ENCODE assay signal across 9 mouse cellular contexts in the genomic region with DNA sequence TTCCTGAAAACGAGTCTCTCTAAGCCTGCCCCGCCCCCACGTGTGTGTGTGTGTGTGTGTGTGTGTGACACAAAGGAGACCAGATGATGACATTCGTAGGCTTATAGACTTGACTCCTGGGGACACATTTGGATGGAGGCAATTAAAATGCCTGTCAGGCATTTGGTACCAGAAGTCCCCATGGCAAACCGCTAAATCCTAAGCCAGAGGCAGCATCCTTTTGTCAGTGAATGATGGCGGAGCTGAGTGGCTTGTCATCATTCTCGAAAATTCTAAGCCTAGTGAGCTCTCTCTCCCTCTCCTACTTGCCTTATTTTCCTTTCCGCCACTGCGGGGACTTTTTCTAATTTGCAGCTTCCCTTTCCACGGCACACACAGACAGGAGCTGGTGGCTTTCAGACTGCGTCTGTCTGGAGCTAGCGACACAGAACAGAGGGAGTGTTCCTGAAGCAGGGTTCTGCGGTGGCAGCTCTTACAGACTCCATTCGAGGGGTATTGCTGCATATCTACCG.
DNase-seq lines count a peak whose midpoint lies in the region; ATAC-seq and TF ChIP-seq lines count a peak whose summit lies in the region.
"Had no signal": no experiment of that assay in that cellular context is flagged by ENCODE, and none has a peak within 500 bp of the region (broad histone marks: within the 10 kb centered on the region; RNA-seq: fewer than 3 reads in every experiment).

No protein-coding gene starts in this region.

- no peak for TF ChIP-seq CTCF in kidney, postnatal 0 days (IDR thresholded peaks at IDR 0.05; ENCODE audit: low read depth)
- TF ChIP-seq CTCF in thymus, adult 2 months (IDR thresholded peaks at IDR 0.05; ENCODE audit: borderline replicate concordance, control insufficient read depth, extremely low read depth, insufficient read depth, low read length, poor library complexity), result no peak
- no peak for TF ChIP-seq CTCF in intestine, postnatal 0 days (IDR thresholded peaks at IDR 0.05; ENCODE audit: low read depth)

- no peak overlapping the region for H3K27ac ChIP-seq in kidney, postnatal 0 days
- peak overlapping the region; percentile 70 for H3K27ac ChIP-seq in forebrain, embryonic 11.5 days (ENCODE audit: low read depth, low read length)
- H3K27ac ChIP-seq in midbrain, embryonic 13.5 days, result peak overlapping the region; percentile 99
- no peak overlapping the region for H3K27ac ChIP-seq in thymus, adult 2 months (ENCODE audit: control insufficient read depth, insufficient read depth, low read length)
- H3K27ac ChIP-seq in intestine, postnatal 0 days (ENCODE audit: low read depth, low read length), result no peak overlapping the region
- H3K27ac ChIP-seq: heart, embryonic 15.5 days had no signal

- no peaks in the 10 kb centered on the region for H3K27me3 ChIP-seq in kidney, postnatal 0 days (ENCODE audit: insufficient read depth, low read length)
- H3K27me3 ChIP-seq in forebrain, embryonic 11.5 days (ENCODE audit: control insufficient read depth, insufficient read depth, low read length), result no peaks in the 10 kb centered on the region
- H3K27me3 ChIP-seq in midbrain, embryonic 13.5 days, result no peaks in the 10 kb centered on the region
- no peaks in the 10 kb centered on the region for H3K27me3 ChIP-seq in thymus, adult 2 months (ENCODE audit: control insufficient read depth, insufficient read depth, low read length)
- no peaks in the 10 kb centered on the region for H3K27me3 ChIP-seq in intestine, postnatal 0 days (replicated peaks; ENCODE audit: control insufficient read depth, insufficient read depth, low read length)
- H3K27me3 ChIP-seq: heart, embryonic 15.5 days had no signal

- H3K9me3 ChIP-seq in kidney, postnatal 0 days (replicated peaks; ENCODE audit: low read length), result no peaks in the 10 kb centered on the region
- H3K9me3 ChIP-seq in forebrain, embryonic 11.5 days (ENCODE audit: control insufficient read depth, low read length), result no peaks in the 10 kb centered on the region
- no peaks in the 10 kb centered on the region for H3K9me3 ChIP-seq in midbrain, embryonic 13.5 days
- no peaks in the 10 kb centered on the region for H3K9me3 ChIP-seq in intestine, postnatal 0 days (ENCODE audit: control insufficient read depth)
- H3K9me3 ChIP-seq: heart, embryonic 15.5 days had no signal

- peak overlapping the region; percentile 2; the same call in 1 of the 2 replicates for H3K4me2 ChIP-seq in kidney, postnatal 0 days (ENCODE audit: low read length)
- peak overlapping the region; percentile 15 for H3K4me2 ChIP-seq in forebrain, embryonic 11.5 days (ENCODE audit: low read depth, low read length, severe bottlenecking)
- peak overlapping the region; percentile 55 for H3K4me2 ChIP-seq in midbrain, embryonic 13.5 days (replicated peaks)
- no peak overlapping the region for H3K4me2 ChIP-seq in intestine, postnatal 0 days (replicated peaks; ENCODE audit: low read depth)
- H3K4me2 ChIP-seq: heart, embryonic 15.5 days had no signal

- no peak overlapping the region for H3K9ac ChIP-seq in kidney, postnatal 0 days (ENCODE audit: low read depth, low read length)
- H3K9ac ChIP-seq in forebrain, embryonic 11.5 days (ENCODE audit: low read length), result peak overlapping the region; percentile 6; the same call in 1 of the 2 replicates
- H3K9ac ChIP-seq in midbrain, embryonic 13.5 days (replicated peaks), result peak overlapping the region; percentile 87
- no peak overlapping the region for H3K9ac ChIP-seq in intestine, postnatal 0 days (ENCODE audit: low read depth, low read length)
- H3K9ac ChIP-seq: heart, embryonic 15.5 days had no signal

- H3K4me1 ChIP-seq in kidney, postnatal 0 days (replicated peaks; ENCODE audit: insufficient read depth, low read length), result no peaks in the 10 kb centered on the region
- peaks cover 6% of the 10 kb centered on the region for H3K4me1 ChIP-seq in forebrain, embryonic 11.5 days (replicated peaks; ENCODE audit: control insufficient read depth, insufficient read depth, low read length)
- peaks cover 46% of the 10 kb centered on the region for H3K4me1 ChIP-seq in midbrain, embryonic 13.5 days (replicated peaks)
- no peaks in the 10 kb centered on the region for H3K4me1 ChIP-seq in thymus, adult 2 months (replicated peaks; ENCODE audit: control insufficient read depth, insufficient read depth, low read length)
- no peaks in the 10 kb centered on the region for H3K4me1 ChIP-seq in intestine, postnatal 0 days (replicated peaks; ENCODE audit: control insufficient read depth, insufficient read depth, low read length)
- H3K4me1 ChIP-seq: heart, embryonic 15.5 days had no signal

- no peaks in the 10 kb centered on the region for H3K36me3 ChIP-seq in kidney, postnatal 0 days (ENCODE audit: insufficient read depth, low read length)
- no peaks in the 10 kb centered on the region for H3K36me3 ChIP-seq in forebrain, embryonic 11.5 days (ENCODE audit: control insufficient read depth, insufficient read depth, low read length)
- H3K36me3 ChIP-seq in midbrain, embryonic 13.5 days, result no peaks in the 10 kb centered on the region
- no peaks in the 10 kb centered on the region for H3K36me3 ChIP-seq in thymus, adult 2 months (ENCODE audit: control insufficient read depth, insufficient read depth, low read length)
- H3K36me3 ChIP-seq in intestine, postnatal 0 days (ENCODE audit: control insufficient read depth, insufficient read depth), result no peaks in the 10 kb centered on the region
- H3K36me3 ChIP-seq: heart, embryonic 15.5 days had no signal

- DNase-seq in kidney, postnatal 0 days (ENCODE audit: low spot score), result no peak
- no peak for DNase-seq in kidney, adult 18-20 months
- DNase-seq in forebrain, embryonic 11.5 days (ENCODE audit: low spot score), result peak; percentile 66
- peak; percentile 79 to 85 for DNase-seq in layer of hippocampus, adult 8-10 months (ENCODE audit: low spot score in 2 of 2)
- DNase-seq in thymus, adult 2 months, result no peak
- DNase-seq in ovary, postnatal 14 days (ENCODE audit: low spot score), result no peak

- H3K4me3 ChIP-seq in kidney, postnatal 0 days (replicated peaks; ENCODE audit: low read depth, low read length), result no peak overlapping the region
- H3K4me3 ChIP-seq in forebrain, embryonic 11.5 days (ENCODE audit: low read depth, low read length), result peak overlapping the region; percentile 9; the same call in 1 of the 2 replicates
- H3K4me3 ChIP-seq in midbrain, embryonic 13.5 days (replicated peaks), result peak overlapping the region; percentile 51
- no peak overlapping the region for H3K4me3 ChIP-seq in thymus, adult 2 months (ENCODE audit: control insufficient read depth, insufficient read depth, low read length)
- H3K4me3 ChIP-seq in intestine, postnatal 0 days (ENCODE audit: low read depth, low read length), result no peak overlapping the region
- H3K4me3 ChIP-seq: heart, embryonic 15.5 days had no signal

- ATAC-seq in kidney, postnatal 0 days (replicated peaks; ENCODE audit: low FRiP score, low read depth), result no peak
- peak; percentile 78 for ATAC-seq in forebrain, embryonic 11.5 days (replicated peaks; ENCODE audit: low FRiP score)
- peak; percentile 86 for ATAC-seq in midbrain, embryonic 13.5 days
- no peak for ATAC-seq in intestine, postnatal 0 days

- no peak for TF ChIP-seq POLR2A in thymus, adult 2 months (IDR thresholded peaks at IDR 0.05; ENCODE audit: control insufficient read depth, extremely low read depth, insufficient read depth, low read length, poor library complexity)

- 38% methylated on average over 15 of the region's 15 CpGs for WGBS in kidney, postnatal 0 days
- 29% methylated on average over 15 of the region's 15 CpGs for whole genome bisulfite sequencing in forebrain, embryonic 11.5 days
- 9% methylated on average over 15 of the region's 15 CpGs for WGBS in midbrain, embryonic 13.5 days
- 80% methylated on average over 15 of the region's 15 CpGs for WGBS in thymus, adult 2 months
- WGBS in intestine, postnatal 0 days, result 76% methylated on average over 15 of the region's 15 CpGs

Comparison
In these comparisons a context has a peak if more than half of its experiments do, and no peak if none do; other contexts are left out.
1. ATAC-seq: peak in forebrain, embryonic 11.5 days (single experiment) and midbrain, embryonic 13.5 days (single experiment); none in kidney, postnatal 0 days (single experiment) and intestine, postnatal 0 days (single experiment).
2. DNase-seq: peak in forebrain, embryonic 11.5 days (single experiment) and layer of hippocampus, adult 8-10 months (2 of 2); none in kidney, postnatal 0 days (single experiment), kidney, adult 18-20 months (single experiment), thymus, adult 2 months (single experiment) and ovary, postnatal 14 days (single experiment).
3. H3K27ac ChIP-seq: peak in forebrain, embryonic 11.5 days (single experiment) and midbrain, embryonic 13.5 days (single experiment); none in kidney, postnatal 0 days (single experiment), thymus, adult 2 months (single experiment) and intestine, postnatal 0 days (single experiment).
4. H3K4me3 ChIP-seq: peak in forebrain, embryonic 11.5 days (single experiment) and midbrain, embryonic 13.5 days (single experiment); none in kidney, postnatal 0 days (single experiment), thymus, adult 2 months (single experiment) and intestine, postnatal 0 days (single experiment).
5. H3K9ac ChIP-seq: peak in forebrain, embryonic 11.5 days (single experiment) and midbrain, embryonic 13.5 days (single experiment); none in kidney, postnatal 0 days (single experiment) and intestine, postnatal 0 days (single experiment).